Mouse (Mus musculus) megakaryocyte-erythroid progenitor cell, adult 5-6 weeks (primary cell): ENCODE measurements at regions not wholly inside any gene's neighbourhood (a gene's known extent, or its start where the extent isn't known, plus 50 kb on each side); places are given as distances from the start of the nearest gene placed in this dataset.

Source experiments
- ATAC-seq: replicated peaks from 2 replicates; pipeline ENCODE4 v1.8.0; 2016; ENCODE audit warnings: mild to moderate bottlenecking, inconsistent platforms; ENCODE audit not compliant: severe bottlenecking, poor library complexity, low FRiP score, low TSS enrichment

GRCm38 (mm10) chr10:120628066-120628465, 151.8 kb upstream of the Hmga2 start:
- no peak for ATAC-seq

GRCm38 (mm10) chr10:120625474-120625873, 149.2 kb upstream of the Hmga2 start:
- ATAC-seq, result no peak

GRCm38 (mm10) chr10:120624203-120624942, 148.1 kb upstream of the Hmga2 start:
- ATAC-seq, result no peak

- ATAC-seq, result no peak
Measured at GRCm38 (mm10) chr10:120616406-120617015, 140.2 kb upstream of the Hmga2 start.

- ATAC-seq, result no peak
Measured at GRCm38 (mm10) chr10:120612351-120612750, 136.1 kb upstream of the Hmga2 start.

GRCm38 (mm10) chr10:120610076-120610475, 133.8 kb upstream of the Hmga2 start:
- no peak for ATAC-seq

- no peak for ATAC-seq
Measured at GRCm38 (mm10) chr10:120604506-120604905, 128.2 kb upstream of the Hmga2 start.

GRCm38 (mm10) chr10:120603167-120603566, 126.9 kb upstream of the Hmga2 start:
- ATAC-seq, result no peak

- ATAC-seq, result no peak
Measured at GRCm38 (mm10) chr10:120600735-120601134, 124.5 kb upstream of the Hmga2 start.

- ATAC-seq, result no peak
Measured at GRCm38 (mm10) chr10:120599551-120599950, 123.3 kb upstream of the Hmga2 start.

- no peak for ATAC-seq
Measured at GRCm38 (mm10) chr10:120597320-120597887, 121.1 kb upstream of the Hmga2 start.

- ATAC-seq, result no peak
Measured at GRCm38 (mm10) chr10:120595145-120595544, 118.9 kb upstream of the Hmga2 start.

- no peak for ATAC-seq
Measured at GRCm38 (mm10) chr10:120593876-120594275, 117.6 kb upstream of the Hmga2 start.

GRCm38 (mm10) chr10:120589659-120590058, 113.4 kb upstream of the Hmga2 start:
- ATAC-seq, result no peak

GRCm38 (mm10) chr10:120587854-120588633, 111.8 kb upstream of the Hmga2 start:
- no peak for ATAC-seq

GRCm38 (mm10) chr10:120587179-120587578, 110.9 kb upstream of the Hmga2 start:
- ATAC-seq, result peak; percentile 93

- no peak for ATAC-seq
Measured at GRCm38 (mm10) chr10:120582497-120582896, 106.2 kb upstream of the Hmga2 start.

GRCm38 (mm10) chr10:120581547-120581946, 105.3 kb upstream of the Hmga2 start:
- no peak for ATAC-seq

- ATAC-seq, result no peak
Measured at GRCm38 (mm10) chr10:120576886-120577285, 100.6 kb upstream of the Hmga2 start.

- ATAC-seq, result no peak
Measured at GRCm38 (mm10) chr10:120576148-120576547, 99.9 kb upstream of the Hmga2 start.
